31 mouse cellular contexts compared by ENCODE assay signal in genomic region chr1:161190253-161190910, GRCm38 (mm10). TPM values are rescaled to one million over a fixed set of nuclear protein-coding genes. Genes with fewer than 3 reads are reported as not detected.
DNase-seq lines count a peak whose midpoint lies in the region; ATAC-seq and TF ChIP-seq lines count a peak whose summit lies in the region.
"Had no signal": no experiment of that assay in that cellular context is flagged by ENCODE, and none has a peak within 500 bp of the region (broad histone marks: within the 10 kb centered on the region; RNA-seq: fewer than 3 reads in every experiment).

No protein-coding gene starts in this region.

- H3K36me3 ChIP-seq in heart, embryonic 12.5 days, result no peaks in the 10 kb centered on the region
- no peaks in the 10 kb centered on the region for H3K36me3 ChIP-seq in MEL (ENCODE audit: control insufficient read depth in 1 of 2, insufficient read depth in 2 of 2, low read length in 2 of 2)
- H3K36me3 ChIP-seq in midbrain, embryonic 11.5 days (ENCODE audit: control insufficient read depth, insufficient read depth, low read length), result no peaks in the 10 kb centered on the region
- H3K36me3 ChIP-seq: embryonic facial prominence, embryonic 13.5 days; embryonic facial prominence, embryonic 15.5 days; forebrain, embryonic 10.5 days; forebrain, embryonic 12.5 days; G1E had no signal

- no peaks in the 10 kb centered on the region for H3K9me3 ChIP-seq in heart, embryonic 12.5 days (replicated peaks)
- no peaks in the 10 kb centered on the region for H3K9me3 ChIP-seq in MEL (replicated peaks; ENCODE audit: insufficient read depth, low read length)
- H3K9me3 ChIP-seq in midbrain, embryonic 11.5 days (ENCODE audit: control insufficient read depth, low read length), result no peaks in the 10 kb centered on the region
- H3K9me3 ChIP-seq: embryonic facial prominence, embryonic 13.5 days; embryonic facial prominence, embryonic 15.5 days; forebrain, embryonic 12.5 days had no signal

- TF ChIP-seq EP300 in MEL (IDR thresholded peaks at IDR 0.05; ENCODE audit: low read depth in 1 of 2, low read length in 2 of 2), result no peak

- H3K27me3 ChIP-seq in heart, embryonic 12.5 days (replicated peaks), result 0 out of 2 replicates have a peak, but pooled peaks cover 4% of the 10 kb centered on the region
- H3K27me3 ChIP-seq in MEL (ENCODE audit: control insufficient read depth in 1 of 2, insufficient read depth in 2 of 2, low read length in 2 of 2), result no peaks in the 10 kb centered on the region
- no peaks in the 10 kb centered on the region for H3K27me3 ChIP-seq in midbrain, embryonic 11.5 days (ENCODE audit: control insufficient read depth, insufficient read depth, low read length)
- H3K27me3 ChIP-seq: embryonic facial prominence, embryonic 13.5 days; embryonic facial prominence, embryonic 15.5 days; forebrain, embryonic 12.5 days had no signal

- H3K4me2 ChIP-seq in heart, embryonic 12.5 days, result no peak overlapping the region
- H3K4me2 ChIP-seq in midbrain, embryonic 11.5 days, result no peak overlapping the region
- H3K4me2 ChIP-seq: embryonic facial prominence, embryonic 13.5 days; embryonic facial prominence, embryonic 15.5 days; forebrain, embryonic 12.5 days had no signal

- no peaks in the 10 kb centered on the region for H3K79me2 ChIP-seq in MEL (ENCODE audit: control insufficient read depth, insufficient read depth, low read length, poor library complexity)

- H3K9ac ChIP-seq in heart, embryonic 12.5 days, result no peak overlapping the region
- H3K9ac ChIP-seq in MEL (ENCODE audit: control insufficient read depth, low read depth, low read length, poor library complexity, severe bottlenecking), result no peak overlapping the region
- H3K9ac ChIP-seq in midbrain, embryonic 11.5 days (ENCODE audit: low read length), result no peak overlapping the region
- H3K9ac ChIP-seq: embryonic facial prominence, embryonic 13.5 days; embryonic facial prominence, embryonic 15.5 days; forebrain, embryonic 12.5 days had no signal

- no peak overlapping the region for H3K27ac ChIP-seq in heart, embryonic 12.5 days (ENCODE audit: poor library complexity, severe bottlenecking)
- H3K27ac ChIP-seq in MEL (ENCODE audit: control insufficient read depth, low read depth, low read length), result no peak overlapping the region
- no peak overlapping the region for H3K27ac ChIP-seq in midbrain, embryonic 11.5 days (ENCODE audit: low read depth, low read length)
- H3K27ac ChIP-seq: embryonic facial prominence, embryonic 13.5 days; embryonic facial prominence, embryonic 15.5 days; forebrain, embryonic 10.5 days; forebrain, embryonic 12.5 days had no signal

- no peak for ATAC-seq in heart, embryonic 12.5 days (ENCODE audit: insufficient number of reproducible peaks, low FRiP score)
- peak; percentile 65 for ATAC-seq in granulocyte monocyte progenitor cell, adult 5-6 weeks (replicated peaks; ENCODE audit: poor library complexity, severe bottlenecking)
- peak; percentile 55; the same call in 1 of the 2 replicates for ATAC-seq in megakaryocyte progenitor cell, adult 5-6 weeks (replicated peaks; ENCODE audit: poor library complexity)
- ATAC-seq in midbrain, embryonic 11.5 days (ENCODE audit: low FRiP score), result no peak
- ATAC-seq: forebrain, embryonic 14.5 days; forebrain, embryonic 16.5 days had no signal

- no peak for TF ChIP-seq CTCF in MEL (IDR thresholded peaks at IDR 0.05 in 2 of 3, conservative IDR thresholded peaks at IDR 0.05 in 1 of 3; ENCODE audit: control insufficient read depth in 1 of 3, insufficient read depth in 1 of 3, low read depth in 2 of 3, low read length in 3 of 3, poor library complexity in 1 of 3, severe bottlenecking in 1 of 3)

- DNase-seq in heart, adult 11 months, result peak; percentile 21
- peak; percentile 61 for DNase-seq in MEL (ENCODE audit: low read depth, low spot score)
- no peak for DNase-seq in adrenal gland, adult (ENCODE audit: inconsistent age in 2 of 2, low spot score in 1 of 2)
- no peak for DNase-seq in midbrain, embryonic 11.5 days (ENCODE audit: low spot score, missing footprints)
- DNase-seq in thymus, postnatal 14 days, result no peak
- DNase-seq: adrenal gland, adult 8-10 months; adrenal gland, postnatal 14 days; adrenal gland, postnatal 36 days; cerebellum, adult 11 months; cerebellum, adult 18-20 months; cerebellum, adult 8-10 months; cerebellum, adult 9-11 months; cerebellum, postnatal 14 days; cerebellum, postnatal 36 days; embryo, embryonic 11 days had no signal

- TF ChIP-seq RAD21 in MEL (IDR thresholded peaks at IDR 0.05; ENCODE audit: low read depth, low read length), result no peak

- no peak overlapping the region for H3K4me3 ChIP-seq in heart, embryonic 12.5 days
- no peak overlapping the region; a peak in 1 of 4 replicates for H3K4me3 ChIP-seq in MEL (ENCODE audit: control insufficient read depth in 1 of 2, insufficient read depth in 1 of 2, low read depth in 2 of 2, low read length in 2 of 2)
- H3K4me3 ChIP-seq in midbrain, embryonic 11.5 days (ENCODE audit: low read depth, low read length), result no peak overlapping the region
- H3K4me3 ChIP-seq: embryonic facial prominence, embryonic 13.5 days; embryonic facial prominence, embryonic 15.5 days; erythroblast, embryonic 14.5 days; forebrain, embryonic 10.5 days; forebrain, embryonic 12.5 days had no signal

- H3K4me1 ChIP-seq in heart, embryonic 12.5 days (replicated peaks), result 0 out of 2 replicates have a peak, but pooled peaks cover 3% of the 10 kb centered on the region
- H3K4me1 ChIP-seq in MEL (ENCODE audit: control insufficient read depth in 1 of 2, insufficient read depth in 2 of 2, low read length in 2 of 2), result no peaks in the 10 kb centered on the region
- no peaks in the 10 kb centered on the region for H3K4me1 ChIP-seq in midbrain, embryonic 11.5 days (ENCODE audit: control insufficient read depth, insufficient read depth, low read length)
- H3K4me1 ChIP-seq: forebrain, embryonic 10.5 days had no signal

- WGBS in heart, embryonic 12.5 days, result 71% methylated on average over 9 of the region's 9 CpGs
- 77% methylated on average over 9 of the region's 9 CpGs for WGBS in midbrain, embryonic 11.5 days

- no peak for TF ChIP-seq POLR2A in MEL (IDR thresholded peaks at IDR 0.05; ENCODE audit: control insufficient read depth in 1 of 2, insufficient read depth in 1 of 2, low read depth in 1 of 2, low read length in 2 of 2, poor library complexity in 1 of 2)

TF ChIP-seq in MEL, 35 proteins besides CTCF, POLR2A, EP300 and RAD21:
- TF ChIP-seq TBP (IDR thresholded peaks at IDR 0.05; ENCODE audit: low read depth, low read length) (0 out of 2 replicates have a peak, but pooled peaks have one; percentile 37), ZC3H11A (IDR thresholded peaks at IDR 0.05; ENCODE audit: low read depth, low read length) (no peak)

RNA-seq across cellular contexts. Expression of gene Tex50, which starts 31.3 kb away (rescaled TPM):
- polyA plus RNA-seq in heart, embryonic 12.5 days (2016; fragmentation: Nextera tagmentation; extraction: Ambion mirVana), result 0.15 TPM in 1 of 2 replicates, not detected in the other
- total RNA-seq in MEL (2012; rRNA removed), result not detected in 2 replicates
- not detected for polyA plus RNA-seq in MEL (2012; ENCODE audit: insufficient read depth in 1 of 2, insufficient read length in 2 of 2, low read depth in 1 of 2, low replicate concordance in 2 of 2, missing spikeins in 1 of 2)
- total RNA-seq in granulocyte monocyte progenitor cell, adult 5-6 weeks (2014; fragmentation: Nextera tagmentation), result not detected in 2 replicates
- not detected in 2 replicates for total RNA-seq in granulocyte monocyte progenitor cell, adult 5-6 weeks (2017)
- not detected in 2 replicates for total RNA-seq in megakaryocyte progenitor cell, adult 5-6 weeks (2015)
- total RNA-seq in megakaryocyte progenitor cell, adult 5-6 weeks (2017), result not detected in 2 replicates
- polyA plus RNA-seq in midbrain, embryonic 11.5 days (2014; fragmentation: Nextera tagmentation; extraction: Ambion mirVana), result not detected in 2 replicates
- total RNA-seq: adrenal gland, adult 18-20 months; adrenal gland, adult 8-10 months; adrenal gland, postnatal 14 days; adrenal gland, postnatal 36 days; common myeloid progenitor, adult 5-6 weeks; G1E had no signal
- polyA plus RNA-seq: brain, embryonic 14.5 days; C2C12; embryonic facial prominence, embryonic 11.5 days; erythroblast, embryonic 14.5 days; forebrain, embryonic 14.5 days; G1E had no signal

RNA-seq across cellular contexts. Expression of gene Ankrd45, which starts 47.9 kb away (rescaled TPM):
- 3.4 and 4.0 TPM in 2 replicates for polyA plus RNA-seq in heart, embryonic 12.5 days (2016; fragmentation: Nextera tagmentation; extraction: Ambion mirVana)
- not detected in 2 replicates for total RNA-seq in MEL (2012; rRNA removed)
- polyA plus RNA-seq in MEL (2012; ENCODE audit: insufficient read depth in 1 of 2, insufficient read length in 2 of 2, low read depth in 1 of 2, low replicate concordance in 2 of 2, missing spikeins in 1 of 2), result not detected
- not detected in 2 replicates for total RNA-seq in granulocyte monocyte progenitor cell, adult 5-6 weeks (2014; fragmentation: Nextera tagmentation)
- total RNA-seq in granulocyte monocyte progenitor cell, adult 5-6 weeks (2017), result not detected in 2 replicates
- not detected in 2 replicates for total RNA-seq in megakaryocyte progenitor cell, adult 5-6 weeks (2015)
- total RNA-seq in megakaryocyte progenitor cell, adult 5-6 weeks (2017), result not detected in 2 replicates
- 5.9 and 6.0 TPM in 2 replicates for polyA plus RNA-seq in midbrain, embryonic 11.5 days (2014; fragmentation: Nextera tagmentation; extraction: Ambion mirVana)
- total RNA-seq: common myeloid progenitor, adult 5-6 weeks had no signal
- polyA plus RNA-seq: erythroblast, embryonic 14.5 days; G1E had no signal

RNA-seq across cellular contexts. Expression of gene Klhl20, which starts 59.1 kb away (rescaled TPM):
- polyA plus RNA-seq in heart, embryonic 12.5 days (2016; fragmentation: Nextera tagmentation; extraction: Ambion mirVana), result 14.6 and 15.2 TPM in 2 replicates
- total RNA-seq in MEL (2012; rRNA removed), result 3.6 and 3.7 TPM in 2 replicates
- polyA plus RNA-seq in MEL (2012; ENCODE audit: insufficient read depth in 1 of 2, insufficient read length in 2 of 2, low read depth in 1 of 2, low replicate concordance in 2 of 2, missing spikeins in 1 of 2), result 1 to 10 TPM in 1 of 2 experiments, not detected in 1; 7.8 TPM
- 26.1 and 27.8 TPM in 2 replicates for total RNA-seq in granulocyte monocyte progenitor cell, adult 5-6 weeks (2014; fragmentation: Nextera tagmentation)
- total RNA-seq in granulocyte monocyte progenitor cell, adult 5-6 weeks (2017), result 12.7 and 14.5 TPM in 2 replicates
- total RNA-seq in megakaryocyte progenitor cell, adult 5-6 weeks (2015), result 25.4 and 31.6 TPM in 2 replicates
- 14.2 and 19.9 TPM in 2 replicates for total RNA-seq in megakaryocyte progenitor cell, adult 5-6 weeks (2017)
- 19.8 and 20.3 TPM in 2 replicates for polyA plus RNA-seq in midbrain, embryonic 11.5 days (2014; fragmentation: Nextera tagmentation; extraction: Ambion mirVana)

Comparison
In these comparisons a context has a peak if more than half of its experiments do, and no peak if none do; other contexts are left out.
1. DNase-seq: peak in heart, adult 11 months (single experiment) and MEL (single experiment); none in adrenal gland, adult (0 of 2), midbrain, embryonic 11.5 days (single experiment) and thymus, postnatal 14 days (single experiment).
2. ATAC-seq: peak in granulocyte monocyte progenitor cell, adult 5-6 weeks (single experiment) and megakaryocyte progenitor cell, adult 5-6 weeks (single experiment); none in heart, embryonic 12.5 days (single experiment) and midbrain, embryonic 11.5 days (single experiment).